Mouse (Mus musculus): Measurements from ENCODE around the gene Lrig3.

Lrig3 gene

DNA sequence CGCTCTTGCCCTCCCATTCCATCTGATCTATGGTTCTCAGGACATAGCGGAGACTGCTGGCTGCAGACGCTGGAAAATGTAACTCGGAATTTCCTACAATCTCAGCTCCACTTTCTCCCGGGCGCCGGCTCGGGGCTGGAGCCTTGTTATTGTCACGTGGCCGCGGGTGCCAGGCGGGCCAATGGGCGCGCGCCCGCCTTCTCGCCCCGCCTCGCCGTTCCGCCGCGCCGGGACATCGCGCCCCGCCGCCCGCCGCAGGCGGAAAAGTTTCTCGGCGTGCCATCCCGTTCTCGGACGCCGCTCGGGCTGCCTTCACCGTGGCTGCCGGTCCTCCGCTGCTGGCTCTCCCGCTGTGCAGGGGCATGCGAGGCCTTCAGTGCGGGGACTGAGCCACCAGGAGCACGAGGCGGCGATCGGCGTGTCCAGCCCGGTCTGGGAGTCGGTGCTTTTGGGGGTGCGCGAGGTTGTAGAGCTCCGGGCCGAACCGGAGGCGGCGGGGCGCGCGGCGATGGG lies at the start of gene Lrig3:
Lrig3 (plus strand) TSS at position 201 of the 513 bp plus-strand sequence.
- DNase-seq (ENCODE audit: low read depth): no peak

DNA sequence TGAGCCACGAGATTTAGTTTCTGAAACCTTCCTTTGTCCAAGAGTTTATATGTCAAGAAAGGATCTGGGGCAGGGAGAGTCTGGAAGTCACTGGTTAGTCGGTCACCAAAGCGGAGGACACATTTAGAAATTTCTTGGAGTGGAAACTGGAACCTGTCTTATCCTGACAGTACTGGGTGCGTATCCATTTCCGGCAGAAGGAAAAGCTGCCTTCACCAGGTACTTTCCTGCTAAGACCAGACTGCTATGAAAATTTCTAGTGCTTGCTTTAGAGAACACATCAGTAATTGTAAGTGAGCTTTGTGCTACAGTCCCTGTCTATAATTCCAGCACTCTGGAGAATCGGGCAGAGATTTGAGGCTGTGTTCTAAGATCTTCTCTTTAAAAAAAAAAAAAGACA lies 49.2 kb upstream of the Lrig3 start:
- DNase-seq (ENCODE audit: low read depth): no peak

DNA sequence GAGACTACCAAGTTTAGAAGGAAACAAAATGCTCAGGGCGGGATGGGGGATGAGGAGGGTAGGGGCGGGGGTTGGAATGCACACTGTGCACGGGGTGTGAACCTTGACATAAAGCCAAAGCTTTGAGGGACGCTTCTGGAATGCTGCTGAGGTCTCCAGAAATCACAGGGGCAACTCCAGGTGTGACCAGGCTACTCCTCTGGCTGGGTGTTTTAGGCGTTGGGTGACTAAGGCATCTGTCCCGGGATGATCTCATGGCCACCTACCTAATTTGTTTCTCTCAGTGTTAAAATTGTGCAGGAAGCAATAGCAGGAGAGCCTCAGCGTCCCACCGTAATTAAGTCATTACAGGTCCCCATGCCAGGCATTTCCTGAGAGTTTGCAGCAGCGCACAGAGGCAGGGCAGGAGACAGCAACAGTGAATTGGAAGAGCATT lies 48.5 kb upstream of the Lrig3 start:
- no peak for DNase-seq (ENCODE audit: low read depth)

DNA sequence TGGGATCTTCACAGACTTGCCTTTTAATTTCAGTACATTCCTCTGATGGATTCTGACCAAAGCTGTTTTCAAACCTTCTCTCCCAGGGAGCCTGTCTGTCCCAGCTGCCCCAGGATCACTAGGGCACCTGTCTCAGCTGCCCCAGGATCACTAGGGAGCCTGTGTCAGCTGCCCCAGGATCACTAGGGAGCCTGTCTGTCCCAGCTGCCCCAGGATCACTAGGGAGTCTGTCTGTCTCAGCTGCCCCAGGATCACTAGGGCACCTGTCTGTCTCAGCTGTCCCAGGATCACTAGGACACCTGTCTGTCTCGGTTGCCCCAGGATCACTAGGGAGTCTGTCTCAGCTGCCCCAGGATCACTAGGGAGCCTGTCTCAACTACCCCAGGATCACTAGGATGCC lies 47.0 kb upstream of the Lrig3 start:
- DNase-seq (ENCODE audit: low read depth): no peak

DNA sequence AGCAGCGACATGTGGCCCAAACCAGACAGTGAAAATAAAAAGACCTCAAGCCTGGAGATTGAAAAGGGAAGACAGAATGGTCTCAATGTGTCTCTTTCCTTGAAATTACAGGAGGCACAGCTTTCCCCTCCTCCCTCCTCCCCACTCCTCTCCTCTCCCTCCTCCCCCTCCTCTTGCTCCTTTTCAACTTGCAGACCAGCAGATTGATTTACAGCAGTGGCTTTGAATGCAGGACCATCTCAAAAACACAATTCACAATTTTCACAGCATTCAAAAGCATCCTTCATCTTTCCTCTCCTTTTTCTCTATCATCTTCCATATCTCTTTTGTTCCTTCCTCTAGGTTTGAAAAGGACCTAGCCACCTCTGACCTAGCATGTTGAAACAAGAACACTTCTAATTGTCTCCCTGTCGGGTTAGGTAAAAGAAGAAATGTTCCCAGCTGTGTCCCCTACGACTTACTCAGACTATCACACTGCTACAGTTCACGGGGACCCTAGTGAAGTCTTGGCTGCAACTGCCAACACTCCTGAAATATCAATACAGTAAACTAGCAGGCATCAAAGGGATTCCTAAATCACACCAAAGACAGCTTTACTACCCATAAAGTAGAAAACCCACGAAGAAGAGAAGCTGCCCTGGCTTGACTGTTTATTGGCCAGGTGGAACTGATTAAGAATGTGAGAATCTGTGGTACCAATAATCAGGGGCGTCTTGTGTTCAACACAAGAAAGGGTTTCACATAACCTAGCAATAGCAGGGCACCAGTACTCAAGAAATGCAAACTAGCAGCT lies 44.1 kb upstream of the Lrig3 start:
- no peak for DNase-seq (ENCODE audit: low read depth)

DNA sequence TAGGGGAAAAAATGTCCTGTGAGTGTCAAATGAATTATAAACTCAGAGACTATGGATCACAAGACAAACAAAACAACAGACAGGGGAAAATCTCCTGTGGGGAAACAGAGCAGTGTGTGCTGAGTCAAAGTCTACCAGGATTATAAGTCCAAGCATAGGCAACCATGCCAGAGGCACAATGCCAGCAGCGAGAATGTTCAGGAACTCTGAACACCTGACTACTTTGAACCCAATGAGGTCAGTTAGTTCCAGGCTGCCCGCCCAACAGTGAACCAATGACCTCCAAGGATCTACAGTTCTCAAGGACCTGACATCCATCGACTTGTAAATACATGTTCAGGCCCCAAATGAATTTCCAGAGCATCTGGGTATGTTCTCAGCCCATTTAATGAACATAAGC lies 36.0 kb upstream of the Lrig3 start:
- DNase-seq (ENCODE audit: low read depth): no peak

DNA sequence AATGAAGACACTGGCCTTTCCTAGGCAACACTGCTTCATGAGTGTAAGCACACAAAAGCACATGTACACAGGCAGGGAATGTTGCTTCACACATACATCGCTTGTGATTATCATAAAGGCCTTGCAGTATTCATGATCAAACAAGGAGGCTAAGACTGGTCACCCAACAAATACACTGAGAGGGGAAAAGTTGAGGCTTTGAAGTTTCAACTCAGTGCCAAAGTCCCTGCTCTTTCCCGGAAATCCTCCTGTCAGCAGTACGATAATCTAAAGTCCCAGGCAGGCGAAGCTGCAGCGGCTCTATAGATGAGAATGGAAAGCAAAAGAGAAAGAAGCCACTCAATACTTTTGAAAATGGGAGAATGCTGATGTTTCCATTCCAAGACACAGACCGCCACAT lies 32.6 kb upstream of the Lrig3 start:
- DNase-seq (ENCODE audit: low read depth): no peak

DNA sequence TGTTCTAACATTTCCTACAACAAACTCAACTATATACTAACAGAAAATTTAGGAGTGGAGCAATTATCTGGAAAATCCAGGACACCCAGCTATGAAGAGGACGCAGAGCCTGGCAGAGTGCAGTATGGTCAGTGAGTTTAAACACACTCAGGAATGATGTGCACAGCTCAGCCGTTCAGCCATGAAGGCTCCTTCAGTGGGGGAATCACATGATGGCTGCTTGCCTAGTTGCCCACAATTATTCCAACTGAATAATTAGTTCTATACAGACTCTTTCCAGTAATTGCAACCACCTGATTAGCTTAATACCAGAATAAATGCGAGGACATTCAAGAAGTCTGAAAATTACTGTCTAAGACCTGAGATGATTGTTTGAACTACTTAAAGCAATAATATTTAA lies 31.9 kb upstream of the Lrig3 start:
- no peak for DNase-seq (ENCODE audit: low read depth)

DNA sequence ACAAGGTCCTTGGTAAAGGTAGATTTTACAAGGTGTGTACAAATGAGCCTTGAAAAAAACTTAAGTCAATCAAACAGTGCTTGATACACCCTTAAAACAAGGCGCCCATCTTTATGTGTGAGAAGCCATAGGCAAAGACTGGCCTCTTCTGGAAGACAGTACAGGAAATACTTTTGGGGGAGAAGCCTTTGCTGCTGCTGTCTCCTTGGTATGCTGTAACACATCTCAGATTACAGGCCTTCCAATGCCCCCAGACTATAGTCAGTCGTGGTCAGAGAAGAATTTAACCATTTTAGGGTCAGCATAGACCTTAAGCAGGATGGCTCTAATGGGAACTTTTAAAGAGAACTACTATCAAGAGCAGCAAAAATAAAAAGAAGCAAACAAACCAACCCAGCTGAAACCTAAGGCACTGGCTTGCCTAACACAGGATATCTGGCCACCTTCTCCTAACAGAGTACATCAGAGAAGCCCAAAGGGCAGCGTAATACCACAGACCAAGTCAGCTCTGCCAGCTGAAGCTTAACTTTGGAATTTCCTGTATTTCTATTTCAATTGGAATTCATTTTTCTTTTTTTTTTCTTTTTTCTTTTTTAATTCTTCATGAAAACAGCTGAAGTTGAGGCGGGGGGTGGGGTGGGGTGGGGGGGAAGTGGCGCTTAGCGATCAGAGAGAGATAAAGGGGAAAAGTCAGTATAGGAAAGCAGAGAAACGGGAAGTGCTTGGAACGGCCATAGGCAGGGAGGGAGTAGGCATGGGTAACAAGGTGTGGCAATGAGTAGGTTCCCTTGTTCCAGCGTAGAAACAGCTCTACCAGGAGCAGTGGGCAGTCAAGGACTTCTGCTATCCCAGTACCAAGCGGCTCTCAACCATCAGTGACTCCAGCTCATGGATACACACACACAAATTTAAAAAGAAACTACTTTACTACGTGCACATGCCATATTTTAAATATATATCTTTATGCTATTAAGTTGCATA lies 28.2 kb upstream of the Lrig3 start:
- DNase-seq (ENCODE audit: low read depth): no peak

DNA sequence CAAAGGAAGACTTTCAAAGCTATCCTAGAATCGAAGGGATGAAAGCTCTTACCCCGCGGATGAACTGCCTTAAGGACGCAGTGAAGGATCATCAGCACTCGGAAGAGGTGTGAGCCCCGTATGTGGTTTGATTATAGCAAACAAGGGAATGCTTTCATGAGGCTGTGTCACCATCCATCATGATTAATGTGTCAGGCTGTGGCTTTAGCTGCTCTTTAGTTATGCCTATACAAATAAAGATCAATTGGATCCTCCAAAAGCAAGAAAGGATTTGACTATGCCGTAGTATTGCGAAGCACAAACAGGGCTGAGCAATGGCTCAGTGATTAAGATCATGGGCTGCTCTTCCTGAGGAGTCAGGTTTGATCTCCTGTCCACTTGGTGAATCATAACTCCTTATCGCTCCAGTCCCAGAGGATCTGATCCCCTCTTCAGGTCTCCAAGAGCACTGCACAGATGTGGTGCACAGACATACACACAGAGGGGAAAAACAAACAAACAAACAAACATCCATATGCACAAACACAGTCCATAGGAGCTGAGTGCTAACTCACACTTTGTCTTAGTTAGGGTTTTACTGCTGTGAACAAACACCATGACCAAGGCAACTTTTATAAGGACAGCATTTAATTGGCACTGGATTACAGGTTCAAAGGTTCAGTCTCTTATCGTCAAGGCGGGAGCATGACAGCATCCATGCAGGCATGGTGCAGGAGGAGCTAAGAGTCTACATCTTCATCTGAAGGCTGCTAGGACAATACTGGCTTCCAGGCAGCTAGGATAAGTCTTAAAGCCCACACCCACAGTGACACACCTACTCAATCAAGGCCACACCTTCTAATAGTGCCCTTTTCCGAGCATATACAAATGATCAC lies 27.2 kb upstream of the Lrig3 start:
- no peak for DNase-seq (ENCODE audit: low read depth)

DNA sequence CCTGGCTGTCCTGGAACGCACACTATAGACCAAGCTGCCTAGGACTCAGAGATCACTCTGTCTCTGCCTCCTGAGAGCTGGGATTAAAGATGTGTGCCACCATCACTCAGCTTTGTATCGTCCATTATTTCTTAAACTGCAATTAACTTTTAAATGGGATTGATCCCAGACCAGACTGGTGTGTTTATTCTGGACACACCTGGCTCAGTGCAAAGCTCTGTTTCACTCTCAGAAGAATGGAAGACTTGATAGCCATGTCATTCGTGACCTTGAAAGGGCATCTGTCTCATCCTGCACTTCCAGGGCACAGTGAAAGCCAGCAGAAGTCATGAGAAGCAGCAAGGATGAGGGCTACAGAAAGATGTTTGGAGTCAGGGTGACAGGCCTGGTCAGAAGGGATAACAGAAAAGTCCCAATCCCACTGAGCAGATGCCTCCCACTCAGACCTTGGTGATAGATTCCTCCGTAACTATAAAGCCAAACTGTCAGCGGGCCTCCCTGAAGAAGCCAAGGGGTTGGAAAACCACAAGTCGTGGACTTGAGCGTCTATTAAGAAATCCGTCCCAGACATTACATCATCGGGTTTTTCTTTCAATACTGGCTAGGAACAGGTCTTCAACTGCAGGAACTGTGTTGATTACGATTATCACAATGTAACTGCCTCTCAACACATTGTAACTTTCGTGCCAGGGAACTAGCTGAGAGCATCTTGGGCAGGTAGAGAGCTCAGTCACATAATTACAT lies 25.5 kb upstream of the Lrig3 start:
- DNase-seq (ENCODE audit: low read depth): no peak

DNA sequence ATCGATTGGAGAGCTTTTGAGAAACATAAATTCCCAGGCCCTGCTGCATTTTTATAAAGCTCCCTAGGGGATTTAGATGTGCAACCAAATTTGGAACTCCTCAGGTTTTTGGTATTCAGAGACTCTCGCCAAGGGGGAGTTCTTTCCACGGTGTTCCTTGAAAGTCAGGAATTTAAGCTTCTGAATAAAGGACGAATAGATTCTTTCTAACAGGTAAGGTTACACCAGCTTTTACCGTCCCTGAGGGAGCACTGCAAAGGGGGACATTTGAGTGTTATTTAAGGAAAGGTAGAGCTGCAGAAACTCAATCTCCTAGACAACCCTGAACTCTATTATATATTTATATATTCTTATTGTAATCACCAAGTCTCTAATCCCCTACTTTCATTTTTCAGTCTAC lies 22.9 kb upstream of the Lrig3 start:
- DNase-seq (ENCODE audit: low read depth): no peak

DNA sequence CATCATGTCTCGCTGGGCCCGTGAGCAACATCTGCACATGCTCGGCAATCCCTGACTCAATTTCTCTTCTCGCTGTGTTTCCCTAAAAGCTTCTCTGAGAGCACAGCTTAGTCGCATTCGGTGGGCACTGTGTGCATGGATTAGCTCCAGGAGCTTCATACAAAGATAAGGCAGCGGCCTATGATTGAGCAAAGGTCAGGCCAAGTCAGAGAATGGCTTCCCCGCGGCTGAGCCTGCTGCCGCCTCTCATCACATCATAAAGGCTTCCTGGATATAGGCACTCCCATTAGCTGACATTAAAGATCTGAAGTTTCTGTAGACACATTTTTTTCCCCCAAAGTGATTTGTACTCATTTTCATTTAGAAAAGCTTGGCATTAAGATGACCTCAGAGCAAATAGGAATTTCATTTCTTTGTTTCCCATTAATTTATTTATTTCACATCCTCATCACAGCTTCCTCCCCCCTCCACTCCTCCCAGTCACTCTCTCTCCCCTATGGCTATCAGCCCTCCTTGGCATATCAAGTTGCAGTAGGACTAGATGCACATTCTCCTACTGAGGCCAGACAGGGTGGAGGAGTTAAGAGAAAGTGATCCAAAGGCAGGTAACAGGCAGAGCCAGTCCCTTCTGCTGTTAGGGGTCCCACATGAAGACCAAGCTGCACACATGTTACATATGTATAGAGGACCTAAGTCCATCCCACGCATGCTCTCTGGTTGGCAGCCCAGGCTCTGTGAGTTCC lies 21.0 kb upstream of the Lrig3 start:
- DNase-seq (ENCODE audit: low read depth): no peak

DNA sequence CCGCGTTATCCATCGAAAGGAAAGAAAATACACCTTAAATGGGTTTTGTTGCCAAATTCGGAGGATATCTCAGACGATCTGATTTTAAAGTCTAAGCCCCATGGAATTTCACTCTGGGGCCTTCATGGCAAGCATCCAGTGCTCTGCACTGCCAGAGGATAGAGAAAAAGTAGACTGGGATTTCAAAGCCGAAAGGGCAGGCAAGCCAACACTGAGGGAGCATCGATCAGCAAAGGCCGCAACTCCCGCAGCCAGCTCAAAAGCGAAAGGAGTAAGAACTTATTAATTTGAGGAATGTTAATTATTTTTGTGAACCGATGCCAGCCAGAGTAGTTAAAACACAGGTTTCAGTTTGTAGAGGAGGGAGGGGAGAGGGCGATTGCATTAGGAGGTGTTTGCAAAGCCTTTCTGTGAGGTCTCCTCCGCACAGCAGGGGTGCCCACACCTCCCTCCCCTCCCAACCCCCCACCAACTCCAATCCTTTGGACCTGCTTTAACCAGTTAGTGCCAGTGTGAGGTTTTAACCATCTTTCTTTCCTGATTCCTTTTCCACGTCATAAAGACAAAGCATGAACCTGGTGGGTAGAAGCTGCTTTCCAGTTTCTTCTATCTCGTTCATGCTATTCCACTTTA lies 17.0 kb upstream of the Lrig3 start:
- no peak for DNase-seq (ENCODE audit: low read depth)

DNA sequence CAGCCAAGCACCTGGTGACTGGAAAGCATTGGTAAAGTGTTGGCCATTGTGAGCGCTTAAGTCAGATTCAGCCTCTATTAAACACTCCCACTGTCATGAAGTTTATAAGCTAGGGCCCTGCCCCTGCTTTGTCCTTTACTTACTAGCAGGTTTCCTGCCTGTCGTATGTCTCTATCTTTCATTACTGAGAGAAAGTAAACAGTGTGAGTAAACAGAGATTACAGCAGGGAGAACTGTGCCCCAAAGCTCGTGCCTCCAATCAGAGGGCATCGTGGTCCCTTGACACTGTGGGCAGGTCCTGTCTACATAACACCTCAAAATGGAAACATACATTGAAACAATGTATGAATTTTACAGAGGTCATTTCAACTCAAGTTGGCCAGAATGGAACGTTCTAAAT lies 14.3 kb upstream of the Lrig3 start:
- DNase-seq (ENCODE audit: low read depth): no peak

DNA sequence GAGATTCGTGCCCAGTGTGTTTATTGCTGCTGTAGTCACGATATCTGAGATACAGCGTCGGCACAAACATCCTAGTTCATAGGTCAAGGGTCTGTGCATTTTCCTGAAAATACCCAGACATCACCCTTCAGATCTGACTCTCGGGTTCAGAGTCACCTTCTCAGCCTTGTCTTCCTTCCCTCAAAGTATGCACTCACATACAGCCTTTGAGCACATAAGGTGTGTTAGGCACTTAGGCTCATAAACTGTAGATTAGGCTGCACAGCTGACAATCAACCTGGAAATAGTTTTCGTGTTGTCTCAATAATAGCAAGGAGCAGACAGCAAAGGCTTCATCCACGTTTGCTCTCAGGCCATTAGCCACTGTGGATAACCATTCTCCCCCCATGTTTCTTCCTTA lies 11.6 kb upstream of the Lrig3 start:
- no peak for DNase-seq (ENCODE audit: low read depth)

DNA sequence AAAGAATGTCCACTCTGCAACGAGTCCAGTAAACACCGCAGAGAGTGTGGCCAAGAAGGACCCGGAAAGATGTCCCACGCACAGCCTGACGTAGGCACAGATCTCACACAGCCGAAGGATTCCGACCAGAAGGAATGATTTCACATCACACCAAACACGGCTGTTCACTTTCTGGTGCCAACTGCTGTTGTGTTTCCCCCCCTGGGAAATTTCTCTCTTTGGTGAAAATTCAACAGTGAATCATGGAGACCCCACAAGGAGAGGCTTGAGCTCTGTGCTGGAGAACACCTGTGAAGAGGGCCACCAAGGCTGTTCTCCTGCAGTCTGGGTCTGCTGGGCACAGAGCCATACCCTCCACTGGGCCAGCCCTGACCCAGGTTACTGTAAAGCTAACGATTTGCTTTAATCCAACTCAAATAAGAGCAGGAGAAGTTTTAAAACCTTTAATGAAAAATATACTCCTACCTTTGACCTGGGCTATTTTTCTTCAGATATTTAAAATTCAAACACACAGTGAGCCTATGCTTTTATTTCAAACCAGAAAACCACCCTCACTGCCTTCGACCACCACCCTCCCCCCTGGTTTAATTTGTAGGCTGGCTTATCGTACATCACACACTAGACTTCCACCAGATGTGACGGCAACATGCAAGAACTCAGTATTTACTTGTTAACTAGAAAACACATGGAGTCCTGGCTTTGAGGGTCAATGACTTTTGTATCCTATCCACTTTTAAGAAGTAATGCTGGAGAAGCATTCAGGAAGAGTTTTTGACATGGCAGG lies 11.0 kb upstream of the Lrig3 start:
- DNase-seq (ENCODE audit: low read depth): no peak

DNA sequence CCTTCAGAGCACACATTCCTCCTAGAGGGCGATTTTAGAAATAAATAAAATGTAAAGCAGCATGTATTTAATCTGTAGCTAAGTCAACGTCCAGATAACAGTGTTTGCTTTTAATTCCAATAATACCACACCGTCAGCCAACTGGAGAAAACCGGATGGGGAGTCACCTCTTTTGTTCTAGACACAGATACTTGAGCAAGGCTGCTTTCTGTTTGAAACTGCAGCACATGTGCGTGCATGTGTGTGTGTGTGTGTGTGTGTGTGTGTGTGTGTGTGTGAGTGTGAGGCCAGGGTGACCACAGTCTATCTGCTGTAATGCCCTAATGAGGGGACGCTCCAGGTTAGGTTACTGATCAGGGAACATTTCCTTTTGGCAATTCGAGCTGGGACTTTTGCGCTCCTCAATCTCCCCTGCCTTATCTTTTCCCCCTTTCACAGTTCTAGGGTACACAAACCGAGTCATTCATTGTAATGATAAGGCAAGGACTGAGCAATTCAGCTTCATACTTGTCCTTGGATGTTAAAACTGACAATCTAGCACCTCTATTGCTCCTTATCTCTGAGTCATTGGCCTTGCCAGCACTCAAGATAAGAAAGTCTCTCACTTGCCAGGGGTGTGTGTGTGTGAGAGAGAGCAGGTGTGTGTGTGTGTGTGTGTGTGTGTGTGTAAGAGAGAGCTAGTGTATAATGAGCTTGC lies 4.4 kb upstream of the Lrig3 start:
- no peak for DNase-seq (ENCODE audit: low read depth)

DNA sequence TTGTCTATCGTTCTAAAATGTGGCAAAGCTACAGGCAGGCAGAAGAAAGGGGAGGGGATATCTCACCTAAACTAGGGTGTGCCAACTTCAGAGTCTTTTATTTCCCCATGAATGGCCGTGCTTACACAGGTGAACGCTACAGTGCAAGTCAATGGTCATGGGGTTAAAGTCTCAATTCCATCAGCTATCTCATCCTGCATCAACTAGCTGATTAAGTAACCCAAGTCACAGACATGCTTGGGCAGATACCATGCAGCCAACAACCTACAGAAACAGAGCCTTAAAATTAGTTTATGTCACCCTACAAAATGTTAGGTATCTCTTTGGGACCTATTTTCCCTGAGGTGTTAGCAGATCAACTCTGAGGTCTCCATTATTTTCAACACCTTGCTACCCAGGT lies 1.3 kb upstream of the Lrig3 start:
- DNase-seq (ENCODE audit: low read depth): no peak
